Comparison of ENCODE assay signal across 16 mouse cellular contexts in the genomic region with DNA sequence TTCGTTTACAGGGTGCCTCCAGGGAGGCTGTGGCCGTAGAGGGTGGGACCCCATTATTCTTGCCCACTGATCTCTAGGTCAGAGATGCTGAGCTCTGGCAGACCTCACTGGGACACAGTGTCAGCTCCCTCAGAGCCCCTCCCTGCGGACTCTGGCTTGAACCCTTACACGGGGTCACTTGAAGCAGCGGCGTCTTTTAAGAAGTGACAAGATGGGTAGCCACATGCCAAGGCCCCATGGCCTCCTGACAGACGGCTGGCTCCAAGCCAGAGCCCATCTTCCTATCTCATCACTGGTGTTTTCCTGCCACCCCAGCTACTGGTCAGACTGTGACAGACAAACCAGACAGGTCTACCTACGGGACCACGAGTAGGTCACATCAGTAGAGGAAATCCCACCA.
DNase-seq lines count a peak whose midpoint lies in the region; ATAC-seq and TF ChIP-seq lines count a peak whose summit lies in the region.
"Had no signal": no experiment of that assay in that cellular context is flagged by ENCODE, and none has a peak within 500 bp of the region (broad histone marks: within the 10 kb centered on the region; RNA-seq: fewer than 3 reads in every experiment).

No protein-coding gene starts in this region.

- H3K4me1 ChIP-seq in limb, embryonic 15.5 days: peaks cover 44% of the 10 kb centered on the region
- peaks cover 6% of the 10 kb centered on the region; the same call in 1 of the 2 replicates for H3K4me1 ChIP-seq in limb, embryonic 10.5 days
- no peaks in the 10 kb centered on the region for H3K4me1 ChIP-seq in liver, postnatal 0 days (ENCODE audit: insufficient read depth)

- no peak for TF ChIP-seq CTCF in liver, postnatal 0 days (IDR thresholded peaks at IDR 0.05; ENCODE audit: low read depth)

- ATAC-seq in cerebellum, adult (ENCODE audit: insufficient number of reproducible peaks, low FRiP score, low TSS enrichment): no peak
- no peak for ATAC-seq in limb, embryonic 15.5 days (ENCODE audit: insufficient number of reproducible peaks, low FRiP score, low TSS enrichment, low read depth)
- ATAC-seq in liver, postnatal 0 days: no peak
- no peak for ATAC-seq in CD4-positive, CD25-positive, alpha-beta regulatory T cell, adult 4 months
- ATAC-seq: activated CD4-positive, CD25-positive, alpha-beta regulatory T cell, adult 4 months; forebrain, embryonic 15.5 days; hindbrain, postnatal 0 days; Patski had no signal

- H3K4me3 ChIP-seq in limb, embryonic 15.5 days: no peak overlapping the region
- H3K4me3 ChIP-seq in limb, embryonic 10.5 days: no peak overlapping the region
- H3K4me3 ChIP-seq in liver, postnatal 0 days (ENCODE audit: low read depth, low read length): no peak overlapping the region
- H3K4me3 ChIP-seq: embryonic facial prominence, embryonic 12.5 days; forebrain, embryonic 15.5 days; heart, embryonic 10.5 days; hindbrain, embryonic 13.5 days had no signal

- peak; percentile 35 for DNase-seq in cerebellum, adult 11 months
- DNase-seq in limb, embryonic 10.5 days (ENCODE audit: low spot score): no peak
- peak; percentile 82 to 83 for DNase-seq in cerebellum, postnatal 10 days
- DNase-seq in liver, postnatal 0 days: no peak
- DNase-seq: gastrocnemius, postnatal 36 days; kidney, adult 11 months had no signal

- H3K4me2 ChIP-seq in limb, embryonic 15.5 days: no peak overlapping the region
- no peak overlapping the region for H3K4me2 ChIP-seq in liver, postnatal 0 days (ENCODE audit: low read depth, low read length)
- H3K4me2 ChIP-seq: embryonic facial prominence, embryonic 12.5 days; forebrain, embryonic 15.5 days; hindbrain, embryonic 13.5 days had no signal

- H3K9ac ChIP-seq in limb, embryonic 15.5 days: no peak overlapping the region
- no peak overlapping the region for H3K9ac ChIP-seq in liver, postnatal 0 days (replicated peaks)
- H3K9ac ChIP-seq: embryonic facial prominence, embryonic 12.5 days; forebrain, embryonic 15.5 days; hindbrain, embryonic 13.5 days had no signal

- H3K27me3 ChIP-seq in limb, embryonic 15.5 days: no peaks in the 10 kb centered on the region
- no peaks in the 10 kb centered on the region for H3K27me3 ChIP-seq in limb, embryonic 10.5 days (ENCODE audit: low read depth, poor library complexity, severe bottlenecking)
- no peaks in the 10 kb centered on the region for H3K27me3 ChIP-seq in liver, postnatal 0 days (ENCODE audit: insufficient read depth, low read length)
- H3K27me3 ChIP-seq: embryonic facial prominence, embryonic 12.5 days; forebrain, embryonic 15.5 days; hindbrain, embryonic 13.5 days; Patski had no signal

- TF ChIP-seq EP300 in liver, postnatal 0 days (IDR thresholded peaks at IDR 0.05; ENCODE audit: low read depth): no peak

- WGBS in limb, embryonic 15.5 days: 73% methylated on average over 9 of the region's 9 CpGs
- WGBS in limb, embryonic 10.5 days: 85% methylated on average over 9 of the region's 9 CpGs
- 70% methylated on average over 9 of the region's 9 CpGs for WGBS in liver, postnatal 0 days (ENCODE audit: insufficient replicate concordance)

- peak overlapping the region; percentile 58 for H3K27ac ChIP-seq in limb, embryonic 15.5 days
- H3K27ac ChIP-seq in limb, embryonic 10.5 days: no peak overlapping the region
- H3K27ac ChIP-seq in liver, postnatal 0 days (ENCODE audit: low read depth): no peak overlapping the region
- H3K27ac ChIP-seq: embryonic facial prominence, embryonic 12.5 days; forebrain, embryonic 15.5 days; hindbrain, embryonic 13.5 days; hindbrain, postnatal 0 days had no signal

- no peaks in the 10 kb centered on the region for H3K36me3 ChIP-seq in limb, embryonic 15.5 days
- H3K36me3 ChIP-seq in limb, embryonic 10.5 days: no peaks in the 10 kb centered on the region
- no peaks in the 10 kb centered on the region for H3K36me3 ChIP-seq in liver, postnatal 0 days (replicated peaks; ENCODE audit: insufficient read depth, low read length)
- H3K36me3 ChIP-seq: embryonic facial prominence, embryonic 12.5 days; forebrain, embryonic 15.5 days; heart, embryonic 10.5 days; hindbrain, embryonic 13.5 days had no signal

- no peaks in the 10 kb centered on the region for H3K9me3 ChIP-seq in limb, embryonic 15.5 days
- H3K9me3 ChIP-seq in limb, embryonic 10.5 days (replicated peaks): no peaks in the 10 kb centered on the region
- H3K9me3 ChIP-seq in liver, postnatal 0 days (ENCODE audit: low read length): no peaks in the 10 kb centered on the region
- H3K9me3 ChIP-seq: embryonic facial prominence, embryonic 12.5 days; forebrain, embryonic 15.5 days; heart, embryonic 10.5 days; hindbrain, embryonic 13.5 days had no signal

Comparison
In these comparisons a context has a peak if more than half of its experiments do, and no peak if none do; other contexts are left out.
1. DNase-seq: peak in cerebellum, adult 11 months (single experiment) and cerebellum, postnatal 10 days (2 of 2); none in limb, embryonic 10.5 days (single experiment) and liver, postnatal 0 days (single experiment).